Mouse (Mus musculus): ENCODE data around the gene Fam57a.

GRCm38 (mm10) chr11:76216681-76217389, 37.4 kb downstream of the Fam57a start:
- TF ChIP-seq CTCF (IDR thresholded peaks at IDR 0.05; ENCODE audit: extremely low read depth, insufficient read length, insufficient replicate concordance, low read depth, low read length) = no peak
- no peak; the same call in 1 of the 2 replicates for TF ChIP-seq POLR2A (IDR thresholded peaks at IDR 0.05; ENCODE audit: low read depth, low read length)
